Mouse (Mus musculus) kidney, adult 2 months (tissue): ENCODE results near the gene Spin1.

Source experiments
- CTCF ChIP-seq: fragments of 200-500 bp; conservative IDR thresholded peaks from 2 replicates; pipeline ENCODE4 v1.5.1; 2011; ENCODE audit warnings: low read depth, mild to moderate bottlenecking, control low read depth, low read length, moderate library complexity, mixed read lengths; ENCODE audit not compliant: insufficient read depth, insufficient read length
- POLR2A ChIP-seq: fragments of 200-500 bp; IDR thresholded peaks from one replicate; pipeline ENCODE4 v1.6.1; 2011; ENCODE audit warnings: low read depth, low read length, control low read depth

- TF ChIP-seq POLR2A (no peak), CTCF (no peak)
These were observed 78.3 kb downstream of the Spin1 start for GRCm38 (mm10) chr13:51178932-51179331.
